Mouse (Mus musculus) right cerebral cortex, postnatal 4 days (tissue): ENCODE data around the gene Nfix.

Experiments used
- DNase-seq: peaks from one replicate; pipeline ENCODE4 v3.0.0-alpha.2; 2022

The Nfix gene

GRCm38 (mm10) chr8:84732996-84733395 is 67.1 kb downstream of the Nfix start:
- DNase-seq, result no peak

GRCm38 (mm10) chr8:84732545-84732944 is 67.6 kb downstream of the Nfix start:
- no peak for DNase-seq

GRCm38 (mm10) chr8:84731371-84732177 is 68.6 kb downstream of the Nfix start:
- DNase-seq, result no peak

- DNase-seq, result no peak
These were observed 69.4 kb downstream of the Nfix start for GRCm38 (mm10) chr8:84730541-84731370.

GRCm38 (mm10) chr8:84729921-84730362 is 70.2 kb downstream of the Nfix start:
- no peak for DNase-seq

GRCm38 (mm10) chr8:84728474-84728873 is 71.7 kb downstream of the Nfix start:
- DNase-seq, result no peak

GRCm38 (mm10) chr8:84725941-84726259 is 74.2 kb downstream of the Nfix start:
- DNase-seq, result no peak

- no peak for DNase-seq
These were observed 74.8 kb downstream of the Nfix start for GRCm38 (mm10) chr8:84725246-84725940.

- no peak for DNase-seq
These were observed 75.5 kb downstream of the Nfix start for GRCm38 (mm10) chr8:84724683-84725082.

- no peak for DNase-seq
These were observed 76.6 kb downstream of the Nfix start for GRCm38 (mm10) chr8:84723571-84723900.

GRCm38 (mm10) chr8:84722850-84723570 is 77.1 kb downstream of the Nfix start, which contains the start of gene G430095P16Rik:
TSS of gene G430095P16Rik (plus strand) at chr8:84723007.
- peak; percentile 65 for DNase-seq

- no peak for DNase-seq
These were observed 77.7 kb downstream of the Nfix start for GRCm38 (mm10) chr8:84722530-84722849.

- DNase-seq, result no peak
These were observed 81.0 kb downstream of the Nfix start for GRCm38 (mm10) chr8:84718959-84719690.

GRCm38 (mm10) chr8:84718476-84718875 is 81.7 kb downstream of the Nfix start:
- no peak for DNase-seq

GRCm38 (mm10) chr8:84716790-84717189 is 83.4 kb downstream of the Nfix start:
- DNase-seq, result no peak

GRCm38 (mm10) chr8:84715893-84716468 is 84.2 kb downstream of the Nfix start:
- no peak for DNase-seq

GRCm38 (mm10) chr8:84714161-84714560 is 86.0 kb downstream of the Nfix start:
- no peak for DNase-seq

GRCm38 (mm10) chr8:84713381-84713780 is 86.8 kb downstream of the Nfix start:
- DNase-seq, result no peak

GRCm38 (mm10) chr8:84712759-84713120 is 87.4 kb downstream of the Nfix start:
- DNase-seq, result no peak

GRCm38 (mm10) chr8:84711933-84712758 is 88.0 kb downstream of the Nfix start:
- DNase-seq, result peak; percentile 60

GRCm38 (mm10) chr8:84711312-84711711 is 88.8 kb downstream of the Nfix start:
- no peak for DNase-seq
